Mouse (Mus musculus): ENCODE measurements around the gene Stat5a.

The Stat5a gene

DNA sequence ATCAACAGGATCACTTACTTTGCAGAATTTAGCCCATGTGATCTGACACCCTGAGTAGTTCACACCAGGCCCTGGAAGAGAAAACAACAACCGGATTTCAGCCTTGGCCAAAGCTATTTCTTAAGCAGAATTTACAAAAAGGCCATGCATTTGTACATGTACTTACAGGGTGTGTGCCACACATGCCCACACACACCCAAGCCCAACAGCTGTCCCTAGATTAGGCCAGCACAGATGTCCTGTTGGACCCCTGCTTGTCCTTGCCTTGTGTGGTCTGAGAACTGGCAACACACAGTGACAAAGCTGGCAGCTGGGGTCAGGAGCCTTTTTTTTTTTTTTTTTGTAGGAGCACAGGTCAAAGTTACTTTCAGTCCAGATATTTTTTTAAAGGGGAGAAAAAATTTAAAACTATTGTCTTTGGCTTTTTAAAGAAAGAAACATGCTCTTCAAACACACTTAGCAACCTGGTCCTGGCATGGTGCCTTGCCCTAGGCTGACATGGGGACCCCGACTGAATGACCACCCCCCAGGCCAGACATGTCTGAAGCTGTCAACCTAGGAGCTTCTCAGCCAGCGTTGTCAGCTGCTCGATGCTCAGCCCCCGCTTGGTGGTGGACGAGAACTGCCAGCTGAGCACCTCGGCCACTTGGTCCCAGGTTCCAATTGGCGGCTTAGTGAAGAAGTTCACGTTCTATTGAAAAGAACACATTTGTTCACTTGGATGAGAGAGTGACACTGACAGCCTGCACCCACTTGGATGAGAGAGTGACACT is 35.2 kb downstream of the Stat5a start:
- CTCF ChIA-PET: interaction anchor here (0.6 to 1.5 kb wide), 6 partner anchors 9 to 149 kb away, joined by 3 to 7 read pairs (median 6); partner anchors contain the start of gene Stat3

- CTCF ChIA-PET: no interaction called here
Observed at GRCm38 (mm10) chr11:100896078-100896477, 36.9 kb downstream of the Stat5a start.

DNA sequence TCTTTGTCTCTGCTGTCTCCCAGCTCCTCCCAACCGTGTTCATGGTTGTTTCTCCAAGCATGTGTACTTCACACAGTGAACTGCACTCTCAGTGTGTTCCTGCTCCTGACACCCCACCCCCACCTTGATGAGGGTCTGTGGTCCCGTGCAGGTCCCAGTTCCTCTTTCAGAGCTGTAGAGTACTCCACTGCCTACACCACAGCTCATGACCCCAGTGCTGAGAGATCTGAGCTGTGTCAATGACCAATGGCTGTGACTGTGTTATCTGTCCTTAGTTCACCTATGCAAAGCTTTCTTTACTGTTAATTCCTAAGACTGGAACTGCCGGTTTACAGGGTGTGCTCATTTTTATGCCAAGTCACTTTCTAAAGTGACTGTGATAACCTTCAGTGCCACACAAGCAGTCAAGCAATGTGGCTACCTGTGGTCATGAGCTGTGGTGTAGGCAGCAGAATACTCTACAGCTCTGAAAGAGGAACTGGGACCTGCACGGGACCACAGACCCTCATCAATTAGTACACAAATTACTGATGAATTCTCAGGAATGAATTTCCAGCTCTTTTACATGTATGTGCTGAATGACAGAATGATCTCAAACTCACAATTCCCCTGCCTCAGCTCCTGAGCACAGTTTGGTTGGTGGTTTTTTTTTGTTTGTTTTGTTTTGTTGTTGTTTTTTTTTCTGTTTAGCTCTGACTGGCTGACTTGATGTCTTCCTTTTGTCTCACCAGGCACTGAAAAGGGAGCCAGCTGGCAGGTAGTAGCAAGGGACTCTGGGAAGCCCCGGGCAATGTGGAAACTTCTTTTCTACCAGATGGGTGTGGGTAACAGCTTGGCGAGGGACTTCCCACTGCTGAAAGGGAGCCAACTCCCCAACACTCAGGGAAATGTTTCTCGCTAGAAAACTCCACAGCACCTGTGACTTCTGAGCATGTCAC is 38.4 kb downstream of the Stat5a start:
- CTCF ChIA-PET: interaction anchor here (0.8 kb wide), 1 partner anchor 33 kb away, joined by 3 read pairs; no protein-coding TSS in a partner anchor

DNA sequence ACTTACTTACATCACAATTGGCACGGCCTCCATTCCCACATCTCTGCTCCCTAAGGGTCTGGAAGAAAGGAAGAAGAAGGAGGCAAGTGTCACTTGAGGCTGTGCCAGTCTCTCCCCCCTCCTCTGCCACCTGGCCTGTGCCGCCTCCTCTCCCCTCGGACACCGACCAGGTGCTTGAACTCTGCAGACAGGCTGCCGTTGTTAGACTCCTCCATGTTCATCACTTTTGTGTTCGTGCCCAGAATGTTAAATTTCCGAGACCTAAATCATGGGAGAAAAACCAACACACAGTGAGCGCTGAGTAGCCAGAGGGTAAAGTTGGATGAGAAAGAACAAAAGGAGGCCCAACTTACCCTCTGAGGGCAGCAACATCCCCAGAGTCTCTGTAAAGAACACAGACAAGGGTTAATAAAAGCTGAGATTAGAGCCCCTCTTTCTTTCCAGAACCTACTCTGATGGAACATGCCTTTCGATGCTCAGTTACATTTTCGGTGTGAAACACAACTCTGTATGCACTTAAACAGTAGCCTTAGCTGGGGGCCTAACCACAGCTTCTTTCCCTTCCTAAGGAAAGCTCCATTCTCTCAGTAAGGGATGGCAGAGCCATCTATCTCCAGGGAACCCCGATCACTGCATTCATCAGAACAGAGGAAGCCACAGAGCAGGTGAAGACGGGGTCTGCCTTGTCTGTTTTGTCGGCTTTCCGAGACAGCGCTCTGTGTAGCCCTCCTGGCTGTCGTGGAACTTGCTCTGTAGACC is 39.5 kb downstream of the Stat5a start:
- CTCF ChIA-PET: no interaction called here

GRCm38 (mm10) chr11:100904580-100905351 is 45.6 kb downstream of the Stat5a start:
- CTCF ChIA-PET: interaction anchor here (1.0 kb wide), 1 partner anchor 55 kb away, joined by 3 read pairs; no protein-coding TSS in a partner anchor

DNA sequence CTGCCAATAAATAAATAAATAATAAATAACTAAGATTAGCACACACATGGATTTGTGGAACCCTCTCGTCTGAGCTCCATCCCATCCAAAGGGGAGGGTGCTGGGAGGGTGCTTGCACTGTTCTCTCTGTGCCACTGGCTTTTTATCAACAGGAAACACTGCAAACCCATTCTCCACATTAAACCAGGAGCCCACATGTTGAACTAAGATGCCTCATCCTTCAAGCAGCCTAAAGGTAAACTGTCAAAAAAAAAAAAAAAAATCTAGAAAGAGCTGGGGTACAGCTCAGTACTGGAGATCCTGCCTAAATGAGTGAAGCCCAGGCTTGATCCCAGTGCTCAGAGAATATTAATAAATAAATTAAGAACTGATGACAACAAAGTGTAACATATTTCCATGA is 46.8 kb downstream of the Stat5a start:
- CTCF ChIA-PET: interaction anchor here (0.6 to 0.8 kb wide), 3 partner anchors 163 to 403 kb away, joined by 3 to 4 read pairs (median 3); no protein-coding TSS in a partner anchor

DNA sequence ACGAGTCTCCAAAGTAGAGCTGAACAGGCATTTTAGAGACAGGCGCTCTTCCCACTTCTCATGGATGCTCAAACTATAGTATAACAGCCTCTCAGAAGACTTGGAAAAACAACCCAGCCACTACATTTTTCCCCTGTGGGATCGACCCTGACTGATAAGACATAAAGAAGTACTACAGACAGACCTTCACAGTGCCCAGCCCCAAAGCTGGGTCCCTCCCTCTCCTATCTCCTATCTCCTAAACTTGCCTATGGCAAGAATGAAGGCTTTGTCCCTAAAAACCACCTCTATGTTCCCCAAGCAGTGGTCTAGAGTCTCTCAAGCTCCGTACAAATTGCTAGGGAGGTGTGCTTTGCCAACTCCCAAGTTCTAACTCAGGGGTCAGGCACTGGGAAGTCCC is 47.7 kb downstream of the Stat5a start:
- CTCF ChIA-PET: interaction anchor here (0.5 to 0.8 kb wide), 2 partner anchors 34 to 164 kb away, joined by 3 to 10 read pairs; no protein-coding TSS in a partner anchor

DNA sequence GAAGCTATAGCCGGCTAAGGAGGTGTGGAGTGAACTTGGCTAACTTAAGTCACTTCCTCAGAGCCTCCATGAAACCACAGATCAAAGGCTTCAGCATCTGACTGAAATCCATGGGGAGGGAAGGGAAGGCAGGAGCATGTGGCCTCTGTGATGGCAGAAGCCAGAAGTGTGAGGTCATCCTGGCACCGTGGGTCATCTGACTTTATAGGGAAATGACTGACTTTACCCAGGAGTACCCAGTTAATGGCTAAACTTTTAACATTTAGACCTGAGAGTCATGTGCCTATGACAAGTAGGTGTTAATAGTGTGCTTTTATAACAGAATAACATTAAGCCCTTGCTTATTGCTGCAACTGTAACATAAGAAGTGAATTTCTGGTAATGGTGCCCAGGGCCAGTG is 49.0 kb downstream of the Stat5a start:
- CTCF ChIA-PET: interaction anchor here (0.6 kb wide), 1 partner anchor 52 kb away, joined by 3 read pairs; no protein-coding TSS in a partner anchor

DNA sequence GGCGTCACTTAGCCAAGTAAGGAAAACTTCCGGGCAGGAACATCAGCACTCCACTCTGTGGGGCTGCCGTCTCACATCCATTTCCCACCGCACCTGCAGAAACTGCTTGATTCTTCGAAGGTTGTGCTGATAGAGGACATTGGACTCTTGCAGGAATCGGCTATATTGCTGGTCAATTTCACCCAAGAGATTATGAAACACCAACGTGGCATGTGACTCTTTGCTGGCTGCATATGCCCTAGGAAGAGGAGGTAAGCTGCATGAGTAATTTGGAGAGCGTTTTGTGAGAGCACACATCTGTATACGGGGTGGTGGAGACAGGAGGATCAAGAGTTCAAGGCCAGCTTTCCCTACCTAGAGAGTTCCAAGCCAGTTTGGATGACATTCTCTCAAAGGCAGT is 49.4 kb downstream of the Stat5a start:
- CTCF ChIA-PET: no interaction called here

DNA sequence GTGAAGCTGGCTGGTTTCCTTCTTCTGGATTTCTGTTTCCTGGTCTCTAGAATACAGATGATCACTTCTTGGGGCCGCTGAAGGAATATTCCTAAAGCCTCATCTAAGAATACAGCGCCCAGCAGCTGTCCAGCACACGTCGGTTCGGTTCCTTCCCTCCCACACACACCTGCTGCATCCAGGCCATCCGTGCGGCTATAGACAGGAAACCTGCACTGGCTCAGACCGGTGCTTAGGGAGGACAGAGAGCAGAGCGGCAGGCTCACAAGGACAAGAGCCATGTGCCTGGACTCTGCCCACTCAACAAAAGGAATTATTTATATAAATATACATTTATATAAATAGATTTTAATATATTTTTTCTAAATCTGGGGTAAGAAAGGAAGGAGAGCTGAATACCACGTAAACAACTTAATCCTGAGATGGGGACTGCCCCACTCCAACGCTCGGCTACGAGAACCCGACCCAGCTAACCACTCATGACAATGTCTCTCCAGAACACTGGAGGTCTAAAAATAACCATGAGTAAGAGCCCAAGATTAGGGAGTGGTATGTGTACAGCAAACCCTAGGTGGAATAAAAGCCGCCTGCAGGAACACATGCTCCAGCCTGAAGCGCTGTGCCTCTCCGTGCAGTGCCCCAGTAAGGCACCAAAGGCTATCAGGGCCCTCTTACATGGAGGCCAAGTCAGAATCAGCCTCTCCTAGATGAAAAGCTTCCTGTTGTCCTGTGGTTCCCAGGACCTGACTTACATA is 53.4 kb downstream of the Stat5a start:
- CTCF ChIA-PET: no interaction called here

DNA sequence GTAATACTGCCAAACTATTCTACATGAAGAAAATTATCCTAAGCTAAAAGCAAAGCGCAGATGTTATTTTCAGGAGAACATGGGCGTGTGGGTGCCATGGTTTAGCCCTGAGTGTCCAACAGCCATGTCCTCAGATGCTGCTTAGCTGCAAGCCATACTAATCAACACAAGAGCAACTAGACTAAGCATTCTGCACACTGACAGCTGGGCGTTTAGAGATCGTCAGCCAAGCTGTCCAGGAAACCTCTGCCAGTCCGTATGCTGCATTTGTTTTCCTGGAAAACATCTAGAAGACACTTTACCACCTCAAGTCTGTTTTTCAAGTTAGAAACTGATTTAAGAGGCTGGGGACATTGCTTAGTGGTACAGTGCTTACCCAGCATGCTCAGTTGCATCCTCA is 55.3 kb downstream of the Stat5a start:
- CTCF ChIA-PET: interaction anchor here (0.5 kb wide), 1 partner anchor 68 kb away, joined by 5 read pairs; no protein-coding TSS in a partner anchor

- CTCF ChIA-PET: no interaction called here
Observed at GRCm38 (mm10) chr11:100915063-100915462, 55.9 kb downstream of the Stat5a start.

DNA sequence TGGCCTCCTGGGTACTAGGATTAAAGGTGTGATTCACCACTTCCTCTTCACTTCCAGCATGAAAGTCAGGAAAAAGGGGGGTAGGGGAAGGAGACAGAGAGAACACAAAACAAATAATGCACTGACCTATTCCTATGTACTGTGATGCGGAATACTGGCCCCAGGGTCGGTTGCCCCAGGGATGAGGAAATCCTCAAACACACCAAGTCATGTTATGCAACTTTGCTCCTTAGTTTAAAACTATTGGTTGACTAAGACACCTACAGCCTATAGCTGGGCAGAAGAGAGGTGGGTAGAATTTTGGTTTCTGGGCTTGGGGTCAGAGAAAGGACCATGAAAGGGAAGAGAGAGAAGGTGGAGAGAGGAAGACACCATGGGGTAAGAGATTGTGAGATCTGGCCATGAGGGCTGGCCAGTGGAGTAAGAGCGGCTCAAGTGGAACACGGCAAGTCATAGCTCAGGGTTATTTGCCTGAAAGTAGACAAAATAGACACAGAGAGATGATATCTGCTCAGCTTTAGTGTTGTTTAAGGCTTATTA is 57.4 kb downstream of the Stat5a start:
- CTCF ChIA-PET: no interaction called here

DNA sequence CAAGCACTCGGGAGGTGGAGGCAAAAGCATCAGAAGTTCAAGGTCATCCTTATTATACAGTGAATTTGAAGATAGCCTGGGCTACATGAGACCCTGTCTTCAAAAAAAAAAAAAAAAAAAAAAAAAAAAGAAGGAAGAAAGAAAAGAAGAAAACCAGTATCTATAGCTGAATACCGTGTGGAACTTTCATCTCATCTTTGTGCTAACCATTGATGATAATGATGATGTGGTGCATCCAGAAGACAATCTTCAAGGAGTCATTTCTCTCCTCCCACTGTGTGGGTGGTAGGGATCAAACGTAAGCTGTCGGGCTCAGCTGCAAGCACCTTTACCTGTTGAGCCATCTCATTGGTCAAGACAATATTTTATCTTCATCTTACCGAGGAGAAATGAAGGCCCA is 58.9 kb downstream of the Stat5a start:
- CTCF ChIA-PET: interaction anchor here (0.6 kb wide), 1 partner anchor 226 kb away, joined by 3 read pairs; no protein-coding TSS in a partner anchor

GRCm38 (mm10) chr11:100920887-100921624 is 61.9 kb downstream of the Stat5a start:
- CTCF ChIA-PET: interaction anchor here (0.6 to 0.8 kb wide), 2 partner anchors 34 to 108 kb away, joined by 4 to 8 read pairs; no protein-coding TSS in a partner anchor

DNA sequence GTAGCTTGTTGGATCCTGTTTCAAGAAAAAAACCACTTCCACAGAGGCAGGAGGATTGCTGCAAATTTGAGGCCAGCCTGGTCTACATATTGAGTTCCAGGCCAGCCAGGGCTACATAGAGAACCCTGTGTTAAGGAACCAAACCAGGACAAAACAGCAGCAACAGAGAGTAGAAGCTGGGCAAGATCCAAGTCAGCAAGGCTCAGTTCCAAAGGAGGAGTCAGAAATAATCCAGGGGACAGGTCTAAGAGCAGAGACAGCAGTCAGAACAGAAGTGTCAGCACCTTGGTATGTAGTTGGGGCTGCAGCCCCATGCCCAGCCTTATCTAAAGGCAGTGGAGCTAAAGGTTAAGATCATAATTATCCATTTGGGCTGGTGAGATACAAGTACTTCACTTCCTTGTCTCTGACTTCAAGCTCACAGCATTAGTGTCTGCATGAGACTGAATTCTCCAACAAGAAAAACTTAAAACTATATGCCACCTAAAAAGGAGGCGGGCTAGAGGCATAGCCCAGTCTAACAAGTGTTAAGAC is 65.3 kb downstream of the Stat5a start:
- CTCF ChIA-PET: no interaction called here

DNA sequence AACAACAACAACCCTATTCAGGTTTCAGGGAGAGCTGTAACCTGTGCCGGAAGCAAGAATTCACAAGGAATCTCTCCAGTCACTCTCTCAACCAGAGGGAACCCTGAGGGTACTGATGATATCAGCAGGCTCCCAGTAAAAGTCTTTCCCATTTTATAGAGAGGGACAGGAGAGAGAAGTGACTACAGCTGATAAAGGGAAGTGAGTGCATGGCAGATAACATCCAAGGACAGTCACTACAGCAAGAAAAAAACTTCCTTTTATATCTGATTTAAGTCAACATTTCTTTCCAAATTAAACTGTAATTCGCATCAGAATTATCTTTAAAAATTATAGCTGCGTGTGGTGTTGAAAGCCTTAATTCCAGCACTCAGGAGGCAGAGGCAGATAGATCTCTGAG is 68.2 kb downstream of the Stat5a start:
- CTCF ChIA-PET: interaction anchor here (0.6 kb wide), 1 partner anchor 308 kb away, joined by 3 read pairs; no protein-coding TSS in a partner anchor

GRCm38 (mm10) chr11:100930611-100931010 is 71.5 kb downstream of the Stat5a start:
- CTCF ChIA-PET: interaction anchor here (0.7 to 1.1 kb wide), 3 partner anchors 33 to 217 kb away, joined by 3 to 5 read pairs (median 4); no protein-coding TSS in a partner anchor
